Mouse (Mus musculus) limb, embryonic 10.5 days (tissue): ENCODE measurements around the gene Krtap4-1. TPM values are rescaled to one million over a fixed set of nuclear protein-coding genes. Genes with fewer than 3 reads are reported as not detected.

Experiments used
- DNase-seq: peaks from one replicate; pipeline ENCODE4 v3.0.0-alpha.2; 2017; ENCODE audit warnings: low spot score
- H3K27ac ChIP-seq: fragments of 300-500 bp; sonication (generic); 2 replicates; pipeline ENCODE4 v1.5.1; 2016; ENCODE audit warnings: mild to moderate bottlenecking
- H3K27me3 ChIP-seq: fragments of 300-500 bp; sonication (generic); 2 replicates; pipeline ENCODE4 v1.6.1; 2016; ENCODE audit warnings: low read depth, mild to moderate bottlenecking; ENCODE audit not compliant: poor library complexity, severe bottlenecking
- H3K36me3 ChIP-seq: fragments of 300-500 bp; sonication (generic); 2 replicates; pipeline ENCODE4 v1.6.1; 2016; ENCODE audit warnings: mild to moderate bottlenecking, moderate library complexity
- H3K4me1 ChIP-seq: fragments of 300-500 bp; sonication (generic); 2 replicates; pipeline ENCODE4 v1.6.1; 2016
- H3K4me3 ChIP-seq: fragments of 300-500 bp; sonication (generic); 2 replicates; pipeline ENCODE4 v1.5.1; 2016; ENCODE audit warnings: mild to moderate bottlenecking, moderate library complexity
- H3K9me3 ChIP-seq: fragments of 300-500 bp; sonication (generic); replicated peaks from 2 replicates; pipeline ENCODE4 v1.6.1; 2016; ENCODE audit warnings: mild to moderate bottlenecking
- WGBS: fragments of 180-500 bp; shearing (Covaris S2); methylation state at CpG from one replicate; pipeline ENCODE4 v1.1.7; 2016; 5-methylcytosine and 5-hydroxymethylcytosine counted together
- polyA plus RNA-seq: library from polyadenylated mRNA; unstranded; fragments of >200 nt; fragmentation: Nextera tagmentation; extraction: Ambion mirVana; gene quantifications from 2 replicates; pipeline ENCODE4 v1.2.1, GENCODE M21; 2016

The Krtap4-1 gene
- polyA plus RNA-seq, 1 experiment from 2014 or later: not detected

GRCm38 (mm10) chr11:99580636-99581035 lies 47.4 kb downstream of the Krtap4-1 start, which contains the start of gene Krtap1-5:
Krtap1-5 (minus strand) TSS chr11:99581016.
- Histone ChIP-seq H3K36me3 (no peaks in the 10 kb centered on the region), H3K4me1 (no peaks in the 10 kb centered on the region), H3K4me3 (no peak within 1 kb of the TSS), H3K27me3 (no peaks in the 10 kb centered on the region), H3K27ac (no peak within 1 kb of the TSS), H3K9me3 (no peaks in the 10 kb centered on the region)
- 89% methylated on average over 6 of the region's 6 CpGs for WGBS
- no peak for DNase-seq

Other genes starting within 250 kb of the Krtap4-1 start
- 18.7 and 20.5 TPM in 2 replicates for gene Krt10, start 238.9 kb downstream of the Krtap4-1 start, polyA plus RNA-seq
- not detected in 2 replicates for gene Krt12, start 206.0 kb downstream of the Krtap4-1 start, polyA plus RNA-seq
- 0.26 and 0.59 TPM in 2 replicates for gene Krt20, start 190.1 kb downstream of the Krtap4-1 start, polyA plus RNA-seq
- 0.81 and 1.4 TPM in 2 replicates for gene Krt23, start 135.1 kb downstream of the Krtap4-1 start, polyA plus RNA-seq
- 0.16 and 0.20 TPM in 2 replicates for gene Krt39, start 106.9 kb downstream of the Krtap4-1 start, polyA plus RNA-seq
- not detected in 2 replicates for gene Krt40, start 85.1 kb downstream of the Krtap4-1 start, polyA plus RNA-seq
- gene Krtap3-3, start 77.4 kb downstream of the Krtap4-1 start, polyA plus RNA-seq: not detected in 2 replicates
- not detected in 2 replicates for gene Krtap3-2, start 71.4 kb downstream of the Krtap4-1 start, polyA plus RNA-seq
- gene Gm11939, start 68.8 kb downstream of the Krtap4-1 start, polyA plus RNA-seq: not detected in 2 replicates
- not detected in 2 replicates for gene Krtap3-1, start 61.6 kb downstream of the Krtap4-1 start, polyA plus RNA-seq
- not detected in 2 replicates for gene Krtap1-5, start 47.2 kb downstream of the Krtap4-1 start, polyA plus RNA-seq
- gene Krtap1-4, start 44.6 kb downstream of the Krtap4-1 start, polyA plus RNA-seq: not detected in 2 replicates
- gene Krtap1-3, start 36.9 kb downstream of the Krtap4-1 start, polyA plus RNA-seq: not detected in 2 replicates
- not detected in 2 replicates for gene Krtap9-3, start 30.1 kb downstream of the Krtap4-1 start, polyA plus RNA-seq
- gene Gm11938, start 24.9 kb downstream of the Krtap4-1 start, polyA plus RNA-seq: not detected in 2 replicates
- not detected in 2 replicates for gene Gm11937, start 18.0 kb downstream of the Krtap4-1 start, polyA plus RNA-seq
- gene Krtap2-4, start 13.4 kb downstream of the Krtap4-1 start, polyA plus RNA-seq: not detected in 2 replicates
- not detected in 2 replicates for gene Gm11562, start 7.8 kb downstream of the Krtap4-1 start, polyA plus RNA-seq
- gene Krtap4-2, start 6.8 kb upstream of the Krtap4-1 start, polyA plus RNA-seq: not detected in 2 replicates
- not detected in 2 replicates for gene Krtap4-7, start 15.9 kb upstream of the Krtap4-1 start, polyA plus RNA-seq
- gene Gm11555, start 22.0 kb upstream of the Krtap4-1 start, polyA plus RNA-seq: not detected in 2 replicates
- not detected in 2 replicates for gene Gm11563, start 30.7 kb upstream of the Krtap4-1 start, polyA plus RNA-seq
- not detected in 2 replicates for gene Krtap4-6, start 37.7 kb upstream of the Krtap4-1 start, polyA plus RNA-seq
- gene Gm14190, start 62.5 kb upstream of the Krtap4-1 start, polyA plus RNA-seq: not detected in 2 replicates
- gene Gm14180, start 106.1 kb upstream of the Krtap4-1 start, polyA plus RNA-seq: not detected in 2 replicates
- not detected in 2 replicates for gene Gm11595, start 144.7 kb upstream of the Krtap4-1 start, polyA plus RNA-seq
- gene Krtap4-8, start 152.5 kb upstream of the Krtap4-1 start, polyA plus RNA-seq: not detected in 2 replicates
- gene Krtap4-9, start 157.0 kb upstream of the Krtap4-1 start, polyA plus RNA-seq: not detected in 2 replicates
- not detected in 2 replicates for gene Gm11596, start 165.2 kb upstream of the Krtap4-1 start, polyA plus RNA-seq
- not detected in 2 replicates for gene Gm11569, start 170.7 kb upstream of the Krtap4-1 start, polyA plus RNA-seq
- gene Gm11554, start 176.2 kb upstream of the Krtap4-1 start, polyA plus RNA-seq: not detected in 2 replicates
- not detected in 2 replicates for gene Krtap4-13, start 181.7 kb upstream of the Krtap4-1 start, polyA plus RNA-seq
- not detected in 2 replicates for gene Gm11564, start 187.4 kb upstream of the Krtap4-1 start, polyA plus RNA-seq
- not detected in 2 replicates for gene 2300003K06Rik, start 209.8 kb upstream of the Krtap4-1 start, polyA plus RNA-seq
- not detected in 2 replicates for gene Krtap4-16, start 223.4 kb upstream of the Krtap4-1 start, polyA plus RNA-seq
- not detected in 2 replicates for gene Gm11568, start 229.7 kb upstream of the Krtap4-1 start, polyA plus RNA-seq
- not detected in 2 replicates for gene Gm11559, start 236.2 kb upstream of the Krtap4-1 start, polyA plus RNA-seq
- gene Krtap9-1, start 245.2 kb upstream of the Krtap4-1 start, polyA plus RNA-seq: not detected in 2 replicates